Mouse (Mus musculus) embryonic facial prominence, embryonic 11.5 days (tissue): ENCODE results near the gene Clec4g. TPM values are rescaled to one million over a fixed set of nuclear protein-coding genes. Genes with fewer than 3 reads are reported as not detected.

Experiments
- ATAC-seq: fragments of 200-750 bp; cut with Nextera tagmentation; replicated peaks from 2 replicates; pipeline ENCODE4 v1.8.0; 2017; ENCODE audit warnings: low read depth; ENCODE audit not compliant: insufficient number of reproducible peaks, low FRiP score, low TSS enrichment
- DNase-seq: peaks from one replicate; pipeline ENCODE4 v3.0.0-alpha.2; 2015; ENCODE audit warnings: low spot score
- H3K27ac ChIP-seq: fragments of 300-500 bp; sonication (generic); replicated peaks from 2 replicates; pipeline ENCODE4 v1.5.1; 2014; ENCODE audit warnings: mild to moderate bottlenecking, low read depth, low read length, control low read depth
- H3K27me3 ChIP-seq: fragments of 300-500 bp; sonication (generic); 2 replicates; pipeline ENCODE4 v1.6.1; 2014; ENCODE audit warnings: mild to moderate bottlenecking, low read length, moderate library complexity, mixed read lengths; ENCODE audit not compliant: control insufficient read depth, insufficient read depth
- H3K36me3 ChIP-seq: fragments of 300-500 bp; sonication (generic); replicated peaks from 2 replicates; pipeline ENCODE4 v1.6.1; 2014; ENCODE audit warnings: low read depth, mild to moderate bottlenecking, low read length, moderate library complexity, mixed read lengths; ENCODE audit not compliant: control insufficient read depth, insufficient read depth
- H3K4me1 ChIP-seq: fragments of 300-500 bp; sonication (generic); 2 replicates; pipeline ENCODE4 v1.6.1; 2014; ENCODE audit warnings: low read length, mixed read lengths; ENCODE audit not compliant: control insufficient read depth, insufficient read depth
- H3K4me2 ChIP-seq: fragments of 300-500 bp; sonication (generic); 2 replicates; pipeline ENCODE4 v1.6.1; 2014; ENCODE audit warnings: low read depth, mild to moderate bottlenecking, control low read depth, low read length, moderate library complexity
- H3K4me3 ChIP-seq: fragments of 300-500 bp; sonication (generic); 2 replicates; pipeline ENCODE4 v1.5.1; 2014; ENCODE audit warnings: low read depth, low read length, control low read depth
- H3K9ac ChIP-seq: fragments of 300-500 bp; sonication (generic); replicated peaks from 2 replicates; pipeline ENCODE4 v1.6.1; 2014; ENCODE audit warnings: mild to moderate bottlenecking, control low read depth, low read length
- H3K9me3 ChIP-seq: fragments of 300-500 bp; sonication (generic); replicated peaks from 2 replicates; pipeline ENCODE4 v1.6.1; 2016; ENCODE audit warnings: mild to moderate bottlenecking, low read length, inconsistent platforms, mixed read lengths; ENCODE audit not compliant: control insufficient read depth
- WGBS: fragments of 180-500 bp; shearing (Covaris S2); extraction: QIAGEN DNeasy Blood & Tissue Kit; methylation state at CpG from one replicate; pipeline ENCODE4 v1.1.7; 2014; 5-methylcytosine and 5-hydroxymethylcytosine counted together
- polyA plus RNA-seq: library from polyadenylated mRNA; unstranded; fragments of >200 nt; fragmentation: Nextera tagmentation; extraction: Ambion mirVana; gene quantifications from 2 replicates; pipeline ENCODE4 v1.2.1, GENCODE M21; 2014

Clec4g gene
- polyA plus RNA-seq, 1 experiment from 2014 or later: 0.28 TPM

GRCm38 (mm10) chr8:3660889-3661288, 59.6 kb downstream of the Clec4g start:
- Histone ChIP-seq H3K9ac (no peak overlapping the region), H3K9me3 (no peaks in the 10 kb centered on the region), H3K27me3 (no peaks in the 10 kb centered on the region), H3K4me2 (no peak overlapping the region), H3K4me1 (no peaks in the 10 kb centered on the region; the same call in 1 of the 2 replicates), H3K36me3 (no peaks in the 10 kb centered on the region), H3K4me3 (no peak overlapping the region), H3K27ac (no peak overlapping the region)
- ATAC-seq (no peak), DNase-seq (no peak)
- WGBS: 79% methylated on average over 8 of the region's 8 CpGs

Other genes with a start within 250 kb of the Clec4g start
- 0.14 TPM in 1 of 2 replicates, not detected in the other for gene Tex45, start 249.8 kb downstream of the Clec4g start, polyA plus RNA-seq
- 29.0 and 29.9 TPM in 2 replicates for gene Zfp358, start 227.5 kb downstream of the Clec4g start, polyA plus RNA-seq
- gene Mcoln1, start 220.2 kb downstream of the Clec4g start, polyA plus RNA-seq: 43.1 and 43.6 TPM in 2 replicates
- 13.6 and 17.5 TPM in 2 replicates for gene Pnpla6, start 205.3 kb downstream of the Clec4g start, polyA plus RNA-seq
- gene C330021F23Rik, start 152.7 kb downstream of the Clec4g start, polyA plus RNA-seq: 2.5 and 5.4 TPM in 2 replicates
- 5.1 and 8.9 TPM in 2 replicates for gene Camsap3, start 133.4 kb downstream of the Clec4g start, polyA plus RNA-seq
- gene Xab2, start 99.3 kb downstream of the Clec4g start, polyA plus RNA-seq: 61.4 and 61.6 TPM in 2 replicates
- 73.5 and 84.1 TPM in 2 replicates for gene Pet100, start 99.1 kb downstream of the Clec4g start, polyA plus RNA-seq
- 1.5 and 2.2 TPM in 2 replicates for gene Pcp2, start 95.1 kb downstream of the Clec4g start, polyA plus RNA-seq
- 24.9 and 26.5 TPM in 2 replicates for gene Stxbp2, start 89.7 kb downstream of the Clec4g start, polyA plus RNA-seq
- 0.42 TPM in 1 of 2 replicates, not detected in the other for gene Retn, start 64.9 kb downstream of the Clec4g start, polyA plus RNA-seq
- 0.28 TPM in 1 of 2 replicates, not detected in the other for gene Mcemp1, start 54.9 kb downstream of the Clec4g start, polyA plus RNA-seq
- gene Fcor, start 48.3 kb downstream of the Clec4g start, polyA plus RNA-seq: 7.8 and 10.8 TPM in 2 replicates
- 36.8 and 38.6 TPM in 2 replicates for gene Trappc5, start 44.4 kb downstream of the Clec4g start, polyA plus RNA-seq
- gene Fcer2a, start 26.5 kb downstream of the Clec4g start, polyA plus RNA-seq: 0.25 and 0.36 TPM in 2 replicates
- gene Cd209a, start 28.3 kb upstream of the Clec4g start, polyA plus RNA-seq: not detected in 2 replicates
- gene Cd209e, start 133.7 kb upstream of the Clec4g start, polyA plus RNA-seq: not detected in 2 replicates
- not detected in 2 replicates for gene Cd209d, start 157.9 kb upstream of the Clec4g start, polyA plus RNA-seq
- not detected in 2 replicates for gene Cd209b, start 206.2 kb upstream of the Clec4g start, polyA plus RNA-seq
- gene Cd209c, start 234.1 kb upstream of the Clec4g start, polyA plus RNA-seq: 0.18 and 0.60 TPM in 2 replicates